Mouse (Mus musculus) adrenal gland, postnatal 14 days (tissue): ENCODE data around the gene Stom. TPM values are rescaled to one million over a fixed set of nuclear protein-coding genes. Genes with fewer than 3 reads are reported as not detected.
A peak's percentile ranks its signal among the peaks of the same experiment; 100 is the strongest.

Source experiments
- DNase-seq: peaks from one replicate; pipeline ENCODE4 v3.0.0; 2021; ENCODE audit warnings: mixed read lengths
- long read RNA-seq, 2 experiments: library from polyadenylated mRNA; stranded (forward); transcript quantifications; one replicate each; pipeline ENCODE4 v2.0.0; 2021
- total RNA-seq: library from RNA; stranded (reverse); gene quantifications from 2 replicates; pipeline ENCODE4 v1.2.3, GENCODE M21; 2021

The Stom gene
- 76.9 and 78.7 TPM in 2 replicates for total RNA-seq
- long read RNA-seq, experiment 1, transcript Stom-201 (7 exons, 2,787 nt) = major isoform, 72 of 79 reads
- long read RNA-seq, experiment 1, partial matches to known transcripts = 0 of 79 reads
- long read RNA-seq, experiment 1, other reads (novel, unspliced or antisense) = 7 of 79 reads
- long read RNA-seq, experiment 2, transcript Stom-201 (7 exons, 2,787 nt) = major isoform, 43 of 51 reads
- long read RNA-seq, experiment 2, partial matches to known transcripts = 0 of 51 reads
- long read RNA-seq, experiment 2, other reads (novel, unspliced or antisense) = 8 of 51 reads

GRCm38 (mm10) chr2:35336388-35337280 lies at the start of gene Stom:
Stom (minus strand) TSS chr2:35336976.
- DNase-seq = peak; percentile 100

GRCm38 (mm10) chr2:35385441-35385871 lies 48.7 kb upstream of the Stom start:
- DNase-seq = peak; percentile 46

GRCm38 (mm10) chr2:35379306-35379705 lies 42.5 kb upstream of the Stom start:
- DNase-seq = no peak

GRCm38 (mm10) chr2:35377600-35377999 lies 40.8 kb upstream of the Stom start:
- DNase-seq = no peak

- DNase-seq = peak; percentile 48
Observed at GRCm38 (mm10) chr2:35373003-35373402, 36.2 kb upstream of the Stom start.

GRCm38 (mm10) chr2:35370686-35371085 lies 33.9 kb upstream of the Stom start:
- no peak for DNase-seq

GRCm38 (mm10) chr2:35367629-35368028 lies 30.9 kb upstream of the Stom start, which contains the start of gene 4930568D16Rik:
4930568D16Rik (minus strand) TSS chr2:35367729.
- DNase-seq = no peak

GRCm38 (mm10) chr2:35349184-35349583 lies 12.4 kb upstream of the Stom start:
- no peak for DNase-seq

- DNase-seq = no peak
Observed at GRCm38 (mm10) chr2:35345984-35346383, 9.2 kb upstream of the Stom start.

GRCm38 (mm10) chr2:35342605-35343004 lies 5.8 kb upstream of the Stom start:
- peak; percentile 24 for DNase-seq

GRCm38 (mm10) chr2:35338707-35339106 lies 1.9 kb upstream of the Stom start:
- DNase-seq = peak; percentile 75

GRCm38 (mm10) chr2:35338036-35338435 lies 1.3 kb upstream of the Stom start:
- DNase-seq = no peak

GRCm38 (mm10) chr2:35337419-35337818 lies 643 bp upstream of the Stom start:
- DNase-seq = no peak

- no peak for DNase-seq
Observed at GRCm38 (mm10) chr2:35335620-35336019, 1.2 kb downstream of the Stom start.

- no peak for DNase-seq
Observed at GRCm38 (mm10) chr2:35333670-35334069, 3.1 kb downstream of the Stom start.

- no peak for DNase-seq
Observed at GRCm38 (mm10) chr2:35331205-35331604, 5.6 kb downstream of the Stom start.

GRCm38 (mm10) chr2:35329061-35329460 lies 7.7 kb downstream of the Stom start:
- DNase-seq = no peak

GRCm38 (mm10) chr2:35328064-35328792 lies 8.5 kb downstream of the Stom start:
- DNase-seq = no peak

GRCm38 (mm10) chr2:35327583-35327982 lies 9.2 kb downstream of the Stom start:
- DNase-seq = no peak

- no peak for DNase-seq
Observed at GRCm38 (mm10) chr2:35326931-35327330, 9.8 kb downstream of the Stom start.

- no peak for DNase-seq
Observed at GRCm38 (mm10) chr2:35325930-35326329, 10.8 kb downstream of the Stom start.

- peak; percentile 57 for DNase-seq
Observed at GRCm38 (mm10) chr2:35322404-35323164, 14.2 kb downstream of the Stom start.
